Mouse (Mus musculus): ENCODE data around the gene Cdkn2c. TPM values are rescaled to one million over a fixed set of nuclear protein-coding genes. Genes with fewer than 3 reads are reported as not detected.
A peak's percentile ranks its signal among the peaks of the same experiment; 100 is the strongest.
"Not testable (repeated sequence)": the region's sequence is repeated elsewhere in the genome, so short reads cannot be mapped to it uniquely, and the experiment has no call there.

Gene Cdkn2c
- polyA plus RNA-seq (2014; fragmentation: Nextera tagmentation; extraction: Ambion mirVana) = 5.2 and 6.1 TPM in 2 replicates

DNA sequence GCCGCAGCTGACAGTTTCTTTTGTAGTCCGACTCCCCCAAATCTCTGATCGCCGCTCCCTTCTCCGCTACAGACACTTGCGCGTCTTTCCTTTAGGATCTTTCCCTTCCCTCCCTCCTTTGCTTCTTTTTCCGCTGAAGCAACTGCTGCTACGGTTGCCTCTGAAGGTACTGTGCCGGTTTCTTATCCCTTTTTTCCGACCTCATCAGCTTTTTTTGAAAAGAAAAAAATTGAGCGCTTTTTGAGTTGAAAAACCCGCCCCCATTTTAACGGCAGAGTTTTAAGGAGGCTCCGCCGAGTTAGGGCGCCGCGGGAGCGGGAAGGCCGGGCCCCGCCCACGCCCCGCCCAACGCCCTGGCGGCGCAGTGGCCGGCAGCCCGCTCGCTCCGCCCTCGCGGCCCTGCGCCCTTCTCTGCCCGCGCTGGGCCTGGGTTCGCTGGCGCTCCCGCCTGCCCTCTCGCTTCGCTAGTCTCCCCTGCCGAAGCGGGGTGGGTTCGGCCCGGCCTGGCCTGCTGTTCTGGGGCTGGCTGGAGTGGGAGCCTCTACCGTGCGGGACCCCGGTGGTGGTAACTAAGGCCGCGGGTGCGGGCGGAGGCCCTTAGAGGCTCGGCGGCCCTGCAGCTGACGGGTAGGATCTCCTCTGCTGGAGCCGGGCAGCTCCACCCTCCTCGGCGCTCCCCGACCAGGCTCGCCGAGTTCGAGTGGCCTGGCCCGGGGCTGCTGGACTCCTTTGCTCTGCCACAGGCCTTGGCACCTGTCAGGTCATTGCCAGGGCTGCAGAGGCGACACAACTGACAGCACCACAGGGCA, at the start of gene Cdkn2c:
TSS of gene Cdkn2c (minus strand) at position 729 of the 809 bp plus-strand sequence.
- ATAC-seq (replicated peaks; ENCODE audit: insufficient number of reproducible peaks, low FRiP score, low TSS enrichment) = peak; percentile 95
- Histone ChIP-seq H3K9me3 (replicated peaks; ENCODE audit: control insufficient read depth, low read length) (no peaks in the 10 kb centered on the region), H3K36me3 (ENCODE audit: control insufficient read depth, insufficient read depth, low read length) (no peaks in the 10 kb centered on the region), H3K4me1 (ENCODE audit: control insufficient read depth, insufficient read depth, low read length) (no peaks in the 10 kb centered on the region; the same call in 1 of the 2 replicates), H3K4me3 (ENCODE audit: low read depth, low read length) (peak within 1 kb of the TSS; percentile 58), H3K4me2 (peak within 1 kb of the TSS; percentile 99), H3K27ac (ENCODE audit: low read depth, low read length) (peak within 1 kb of the TSS; percentile 87), H3K27me3 (ENCODE audit: control insufficient read depth, insufficient read depth, low read length) (peaks cover 18% of the 10 kb centered on the region), H3K9ac (ENCODE audit: low read depth, low read length) (peak within 1 kb of the TSS; percentile 81)
- WGBS (ENCODE audit: insufficient replicate concordance) = under 1% methylated on average over 64 of the region's 64 CpGs

GRCm38 (mm10) chr4:109705349-109705748, 38.4 kb upstream of the Cdkn2c start:
- H3K27ac ChIP-seq (ENCODE audit: low read depth, low read length) = no peak overlapping the region
- no peak overlapping the region for H3K9ac ChIP-seq (ENCODE audit: low read depth, low read length)
- H3K9me3 ChIP-seq (replicated peaks; ENCODE audit: control insufficient read depth, low read length) = no peaks in the 10 kb centered on the region
- H3K4me3 ChIP-seq (ENCODE audit: low read depth, low read length) = no peak overlapping the region
- no peaks in the 10 kb centered on the region for H3K27me3 ChIP-seq (ENCODE audit: control insufficient read depth, insufficient read depth, low read length)
- ATAC-seq (replicated peaks; ENCODE audit: insufficient number of reproducible peaks, low FRiP score, low TSS enrichment) = no peak
- H3K36me3 ChIP-seq (ENCODE audit: control insufficient read depth, insufficient read depth, low read length) = no peaks in the 10 kb centered on the region
- WGBS (ENCODE audit: insufficient replicate concordance) = 81% methylated on average over 2 of the region's 2 CpGs
- H3K4me1 ChIP-seq (ENCODE audit: control insufficient read depth, insufficient read depth, low read length) = no peaks in the 10 kb centered on the region
- no peak overlapping the region for H3K4me2 ChIP-seq

DNA sequence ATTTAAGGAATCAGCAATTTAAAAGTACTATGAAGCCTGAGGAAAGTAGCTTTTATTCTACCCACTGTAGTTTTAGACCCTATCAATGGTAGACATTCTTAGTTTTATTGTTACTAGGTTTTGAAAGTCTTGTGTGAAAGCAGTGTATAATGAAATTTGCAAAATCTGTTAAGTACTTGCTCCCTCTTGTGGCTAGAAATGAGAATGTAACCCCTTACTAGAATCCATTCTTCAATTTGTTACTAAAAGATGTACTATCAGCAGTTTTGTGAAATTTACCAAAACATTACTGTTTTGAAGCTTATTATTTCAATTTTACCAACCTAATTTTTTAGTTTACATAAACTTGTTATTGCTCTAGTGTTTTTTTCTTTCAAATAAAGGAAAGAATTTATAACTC, 36.6 kb upstream of the Cdkn2c start:
- Histone ChIP-seq H3K9ac (ENCODE audit: low read depth, low read length) (no peak overlapping the region), H3K36me3 (ENCODE audit: control insufficient read depth, insufficient read depth, low read length) (no peaks in the 10 kb centered on the region), H3K4me1 (ENCODE audit: control insufficient read depth, insufficient read depth, low read length) (no peaks in the 10 kb centered on the region), H3K4me3 (ENCODE audit: low read depth, low read length) (no peak overlapping the region), H3K27ac (ENCODE audit: low read depth, low read length) (no peak overlapping the region), H3K4me2 (no peak overlapping the region), H3K9me3 (replicated peaks; ENCODE audit: control insufficient read depth, low read length) (no peaks in the 10 kb centered on the region), H3K27me3 (ENCODE audit: control insufficient read depth, insufficient read depth, low read length) (no peaks in the 10 kb centered on the region)
- ATAC-seq (replicated peaks; ENCODE audit: insufficient number of reproducible peaks, low FRiP score, low TSS enrichment) = no peak

DNA sequence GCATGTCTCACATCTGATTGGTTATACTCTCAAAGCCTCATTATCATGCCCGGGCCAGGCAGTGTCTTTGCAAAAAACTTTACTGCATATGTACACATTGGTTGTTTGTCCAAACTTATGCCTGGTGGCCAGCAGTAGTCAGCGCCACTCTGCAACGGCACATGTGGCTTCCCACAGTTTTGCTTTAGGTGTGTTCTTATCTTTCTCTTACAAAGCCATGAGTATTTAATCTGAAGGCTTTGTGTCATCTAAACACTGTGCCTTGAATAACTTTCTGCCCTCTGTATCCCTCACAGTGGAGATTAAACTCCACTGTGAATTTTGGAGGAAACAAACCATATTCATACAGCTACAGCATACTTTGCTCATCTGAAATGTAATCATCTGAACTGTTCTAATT, 33.7 kb upstream of the Cdkn2c start:
- H3K9ac ChIP-seq (ENCODE audit: low read depth, low read length); H3K27me3 ChIP-seq (ENCODE audit: control insufficient read depth, insufficient read depth, low read length); H3K4me2 ChIP-seq; H3K27ac ChIP-seq (ENCODE audit: low read depth, low read length); H3K4me3 ChIP-seq (ENCODE audit: low read depth, low read length); H3K36me3 ChIP-seq (ENCODE audit: control insufficient read depth, insufficient read depth, low read length); ATAC-seq (replicated peaks; ENCODE audit: insufficient number of reproducible peaks, low FRiP score, low TSS enrichment); H3K9me3 ChIP-seq (replicated peaks; ENCODE audit: control insufficient read depth, low read length); H3K4me1 ChIP-seq (ENCODE audit: control insufficient read depth, insufficient read depth, low read length): not testable (repeated sequence)
- WGBS (ENCODE audit: insufficient replicate concordance) = 87% methylated on average over 3 of the region's 3 CpGs

GRCm38 (mm10) chr4:109692674-109693073, 25.7 kb upstream of the Cdkn2c start:
- H3K4me3 ChIP-seq (ENCODE audit: low read depth, low read length) = no peak overlapping the region
- H3K4me1 ChIP-seq (ENCODE audit: control insufficient read depth, insufficient read depth, low read length) = no peaks in the 10 kb centered on the region
- no peak for ATAC-seq (replicated peaks; ENCODE audit: insufficient number of reproducible peaks, low FRiP score, low TSS enrichment)
- H3K4me2 ChIP-seq = no peak overlapping the region
- H3K27me3 ChIP-seq (ENCODE audit: control insufficient read depth, insufficient read depth, low read length) = no peaks in the 10 kb centered on the region
- no peak overlapping the region for H3K27ac ChIP-seq (ENCODE audit: low read depth, low read length)
- no peaks in the 10 kb centered on the region; the same call in 1 of the 2 replicates for H3K36me3 ChIP-seq (ENCODE audit: control insufficient read depth, insufficient read depth, low read length)
- H3K9ac ChIP-seq (ENCODE audit: low read depth, low read length) = no peak overlapping the region
- peaks cover 4% of the 10 kb centered on the region; the same call in 1 of the 2 replicates for H3K9me3 ChIP-seq (replicated peaks; ENCODE audit: control insufficient read depth, low read length)

DNA sequence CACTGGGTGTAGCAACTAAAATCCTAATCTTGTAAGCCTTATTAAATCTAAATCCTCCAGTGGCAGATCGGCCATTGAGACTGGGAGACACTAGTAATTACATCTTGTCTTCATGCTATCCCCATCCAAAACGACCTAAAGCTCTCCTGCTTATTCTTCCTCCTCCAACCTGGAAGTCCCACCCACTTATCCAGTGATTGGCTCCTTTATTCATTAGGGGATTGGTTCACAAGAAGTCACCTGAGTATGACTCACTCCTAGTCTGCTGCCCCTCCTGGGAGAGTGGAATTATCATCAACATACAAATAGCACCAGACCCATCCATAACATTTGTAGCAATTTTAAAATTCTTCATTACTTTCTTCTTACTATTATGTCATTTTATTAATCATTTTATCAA, 16.6 kb upstream of the Cdkn2c start:
- ATAC-seq (replicated peaks; ENCODE audit: insufficient number of reproducible peaks, low FRiP score, low TSS enrichment) = no peak
- Histone ChIP-seq H3K27ac (ENCODE audit: low read depth, low read length) (no peak overlapping the region), H3K27me3 (ENCODE audit: control insufficient read depth, insufficient read depth, low read length) (no peaks in the 10 kb centered on the region), H3K4me2 (no peak overlapping the region), H3K9me3 (replicated peaks; ENCODE audit: control insufficient read depth, low read length) (no peaks in the 10 kb centered on the region), H3K36me3 (ENCODE audit: control insufficient read depth, insufficient read depth, low read length) (no peaks in the 10 kb centered on the region), H3K4me3 (ENCODE audit: low read depth, low read length) (no peak overlapping the region), H3K4me1 (ENCODE audit: control insufficient read depth, insufficient read depth, low read length) (no peaks in the 10 kb centered on the region), H3K9ac (ENCODE audit: low read depth, low read length) (no peak overlapping the region)
- WGBS (ENCODE audit: insufficient replicate concordance) = 62% methylated on average over 2 of the region's 2 CpGs

DNA sequence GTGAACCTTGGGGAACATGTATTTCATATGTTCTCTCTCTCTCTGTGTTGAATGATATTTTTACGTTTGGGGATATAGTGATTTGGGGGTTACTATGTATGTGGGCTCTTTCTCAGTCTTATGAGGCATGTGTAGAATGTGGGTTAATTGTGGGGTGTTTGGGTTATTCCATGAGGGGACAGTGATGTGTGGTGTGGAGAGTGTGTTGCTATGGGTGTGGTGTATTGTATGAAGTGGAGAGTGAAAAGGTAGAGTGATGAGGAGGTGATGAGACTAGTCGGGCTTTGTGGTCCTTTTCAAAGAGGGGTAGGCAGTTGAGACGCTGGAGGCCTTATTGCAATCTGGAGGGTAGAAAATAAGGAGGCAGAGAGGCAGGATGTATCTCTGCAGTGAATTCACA, 10.2 kb upstream of the Cdkn2c start:
- Histone ChIP-seq H3K36me3 (ENCODE audit: control insufficient read depth, insufficient read depth, low read length) (no peaks in the 10 kb centered on the region), H3K4me1 (ENCODE audit: control insufficient read depth, insufficient read depth, low read length) (0 out of 2 replicates have a peak, but pooled peaks cover 2% of the 10 kb centered on the region), H3K27me3 (ENCODE audit: control insufficient read depth, insufficient read depth, low read length) (no peaks in the 10 kb centered on the region), H3K9me3 (replicated peaks; ENCODE audit: control insufficient read depth, low read length) (no peaks in the 10 kb centered on the region), H3K9ac (ENCODE audit: low read depth, low read length) (peak overlapping the region; percentile 92), H3K4me3 (ENCODE audit: low read depth, low read length) (peak overlapping the region; percentile 90), H3K27ac (ENCODE audit: low read depth, low read length) (peak overlapping the region; percentile 94), H3K4me2 (peak overlapping the region; percentile 82)
- WGBS (ENCODE audit: insufficient replicate concordance) = 2% methylated on average over 3 of the region's 3 CpGs
- ATAC-seq (replicated peaks; ENCODE audit: insufficient number of reproducible peaks, low FRiP score, low TSS enrichment) = no peak

DNA sequence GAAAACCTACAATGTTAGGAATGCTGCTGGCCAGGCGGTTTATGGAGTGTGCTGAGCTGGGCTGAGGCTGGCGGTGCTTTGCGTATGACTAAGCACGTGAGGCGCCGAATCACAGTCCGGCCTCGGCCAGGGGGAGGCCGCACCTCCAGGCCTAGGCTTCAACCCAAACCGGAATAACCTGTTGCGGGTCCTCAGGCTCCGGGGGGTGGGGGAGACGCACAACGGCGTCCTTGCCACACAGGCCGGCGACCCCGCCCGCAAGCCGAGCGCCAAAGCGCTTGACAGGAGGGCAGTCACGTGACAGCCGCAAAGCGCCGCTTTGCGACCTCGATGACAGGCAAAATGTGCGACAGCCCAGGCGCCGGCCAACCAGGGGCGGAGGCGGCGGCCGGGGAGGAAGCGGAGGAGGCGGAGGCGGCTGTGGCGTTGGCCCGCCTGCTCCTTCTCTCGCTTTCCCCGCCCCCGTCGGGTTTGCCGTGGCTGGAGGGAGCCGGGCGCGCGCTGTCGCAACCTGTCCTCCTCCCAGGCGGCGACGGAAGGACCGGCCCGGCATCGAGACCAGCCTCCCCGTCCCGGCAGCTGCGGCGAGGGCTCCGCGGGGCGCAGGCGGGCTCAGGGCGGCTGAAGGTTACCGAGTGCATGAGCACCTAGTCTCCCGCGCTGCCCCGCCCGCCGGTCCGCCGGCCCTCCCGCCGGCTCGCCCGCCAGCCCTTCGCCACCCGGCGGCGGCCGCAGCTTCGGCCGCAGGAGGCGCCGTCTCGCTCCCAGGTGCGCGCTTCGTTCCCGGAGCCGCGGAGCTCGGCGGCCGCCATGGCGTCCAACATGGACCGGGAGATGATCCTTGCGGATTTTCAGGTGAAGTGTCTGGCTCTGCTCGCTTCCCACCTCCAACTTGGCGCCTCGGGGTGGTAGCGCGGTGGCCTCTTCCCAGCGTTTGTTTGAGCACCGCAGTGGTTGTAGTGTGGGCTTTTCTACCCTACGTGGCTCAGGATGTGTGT, 9.5 kb upstream of the Cdkn2c start, which contains the start of gene Faf1:
TSS of gene Faf1 (plus strand) at position 371 of the 998 bp plus-strand sequence.
- peak within 1 kb of the TSS; percentile 92 for H3K9ac ChIP-seq (ENCODE audit: low read depth, low read length)

More for the DNA sequence above, 9.5 kb upstream of the Cdkn2c start, which contains the start of gene Faf1:
- 0 out of 2 replicates have a peak, but pooled peaks cover 2% of the 10 kb centered on the region for H3K4me1 ChIP-seq (ENCODE audit: control insufficient read depth, insufficient read depth, low read length)
- H3K27ac ChIP-seq (ENCODE audit: low read depth, low read length) = peak within 1 kb of the TSS; percentile 94
- H3K27me3 ChIP-seq (ENCODE audit: control insufficient read depth, insufficient read depth, low read length) = no peaks in the 10 kb centered on the region
- peak within 1 kb of the TSS; percentile 82 for H3K4me2 ChIP-seq
- WGBS (ENCODE audit: insufficient replicate concordance) = under 1% methylated on average over 98 of the region's 107 CpGs
- peak; percentile 97 for ATAC-seq (replicated peaks; ENCODE audit: insufficient number of reproducible peaks, low FRiP score, low TSS enrichment)
- no peaks in the 10 kb centered on the region for H3K36me3 ChIP-seq (ENCODE audit: control insufficient read depth, insufficient read depth, low read length)
- H3K4me3 ChIP-seq (ENCODE audit: low read depth, low read length) = peak within 1 kb of the TSS; percentile 90
- no peaks in the 10 kb centered on the region for H3K9me3 ChIP-seq (replicated peaks; ENCODE audit: control insufficient read depth, low read length)

Measured in heart, embryonic 11.5 days (tissue).